Mouse (Mus musculus) forebrain, embryonic 16.5 days (tissue): ENCODE results near the gene Ly6g6c. TPM values are rescaled to one million over a fixed set of nuclear protein-coding genes. Genes with fewer than 3 reads are reported as not detected.

Source experiments
- ATAC-seq: fragments of 200-750 bp; cut with Nextera tagmentation; 2 replicates; pipeline ENCODE4 v1.8.0; 2017; ENCODE audit warnings: mild to moderate bottlenecking, moderate library complexity
- H3K27ac ChIP-seq: fragments of 300-500 bp; sonication (generic); 2 replicates; pipeline ENCODE4 v1.5.1; 2014; ENCODE audit warnings: low read length, control low read depth
- H3K27me3 ChIP-seq: fragments of 300-500 bp; sonication (generic); replicated peaks from 2 replicates; pipeline ENCODE4 v1.6.1; 2014; ENCODE audit warnings: low read length; ENCODE audit not compliant: control insufficient read depth, insufficient read depth
- H3K36me3 ChIP-seq: fragments of 300-500 bp; sonication (generic); 2 replicates; pipeline ENCODE4 v1.6.1; 2014; ENCODE audit not compliant: control insufficient read depth, insufficient read depth
- H3K4me1 ChIP-seq: fragments of 300-500 bp; sonication (generic); replicated peaks from 2 replicates; pipeline ENCODE4 v1.6.1; 2014; ENCODE audit warnings: low read length; ENCODE audit not compliant: control insufficient read depth, insufficient read depth
- H3K4me2 ChIP-seq: fragments of 300-500 bp; sonication (generic); 2 replicates; pipeline ENCODE4 v1.6.1; 2014; ENCODE audit warnings: mild to moderate bottlenecking, low read length, control low read depth
- H3K4me3 ChIP-seq: fragments of 300-500 bp; sonication (generic); replicated peaks from 2 replicates; pipeline ENCODE4 v1.5.1; 2014; ENCODE audit warnings: mild to moderate bottlenecking, low read length, control low read depth
- H3K9ac ChIP-seq: fragments of 300-500 bp; sonication (generic); replicated peaks from 2 replicates; pipeline ENCODE4 v1.6.1; 2014; ENCODE audit warnings: low read depth, low read length, control low read depth
- H3K9me3 ChIP-seq: fragments of 300-500 bp; sonication (generic); 2 replicates; pipeline ENCODE4 v1.6.1; 2016; ENCODE audit warnings: low read length; ENCODE audit not compliant: control insufficient read depth
- WGBS: fragments of 180-500 bp; shearing (Covaris S2); extraction: QIAGEN DNeasy Blood & Tissue Kit; methylation state at CpG from one replicate; pipeline ENCODE4 v1.1.7; 2014; 5-methylcytosine and 5-hydroxymethylcytosine counted together
- polyA plus RNA-seq: library from polyadenylated mRNA; unstranded; fragments of >200 nt; fragmentation: Nextera tagmentation; extraction: Ambion mirVana; gene quantifications from 2 replicates; pipeline ENCODE4 v1.2.1, GENCODE M21; 2015

Ly6g6c gene
- polyA plus RNA-seq, 1 experiment from 2014 or later: not detected

DNA sequence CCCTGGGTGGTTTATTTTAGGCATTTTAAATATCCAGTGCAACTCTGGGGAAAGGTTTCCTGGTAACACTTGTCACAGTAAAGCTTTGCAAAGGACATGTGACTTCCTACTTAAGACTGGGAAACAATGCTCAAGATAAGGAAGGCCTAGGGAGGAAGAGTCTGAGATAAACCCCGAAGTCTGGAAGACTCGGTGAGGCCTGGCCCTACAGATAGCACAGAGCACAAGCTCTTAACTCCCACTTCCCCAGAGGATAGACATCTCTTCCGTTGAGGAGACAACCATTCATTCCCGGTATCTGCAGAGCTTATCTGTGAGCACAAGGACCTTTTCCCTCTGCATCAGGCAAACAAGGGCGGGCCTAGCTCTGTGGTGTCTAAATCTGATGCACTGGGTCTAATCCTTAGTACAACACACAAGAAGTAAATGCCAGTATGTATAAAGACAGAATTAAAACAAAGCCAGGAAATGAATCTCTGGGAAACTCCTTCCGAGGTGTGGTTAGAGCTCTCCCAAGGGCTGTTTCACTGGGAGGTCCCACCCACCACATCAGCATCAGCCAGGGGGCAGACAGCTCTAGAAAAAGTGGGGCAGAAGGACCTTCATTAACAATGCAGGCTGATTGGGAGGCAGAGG, 43.2 kb upstream of the Ly6g6c start:
- ATAC-seq: no peak
- Histone ChIP-seq H3K4me2 (no peak overlapping the region), H3K9ac (no peak overlapping the region), H3K27ac (no peak overlapping the region), H3K27me3 (no peaks in the 10 kb centered on the region), H3K4me1 (peaks cover 15% of the 10 kb centered on the region; the same call in 1 of the 2 replicates), H3K9me3 (no peaks in the 10 kb centered on the region), H3K4me3 (no peak overlapping the region), H3K36me3 (no peaks in the 10 kb centered on the region)
- WGBS: 60% methylated on average over 6 of the region's 6 CpGs

DNA sequence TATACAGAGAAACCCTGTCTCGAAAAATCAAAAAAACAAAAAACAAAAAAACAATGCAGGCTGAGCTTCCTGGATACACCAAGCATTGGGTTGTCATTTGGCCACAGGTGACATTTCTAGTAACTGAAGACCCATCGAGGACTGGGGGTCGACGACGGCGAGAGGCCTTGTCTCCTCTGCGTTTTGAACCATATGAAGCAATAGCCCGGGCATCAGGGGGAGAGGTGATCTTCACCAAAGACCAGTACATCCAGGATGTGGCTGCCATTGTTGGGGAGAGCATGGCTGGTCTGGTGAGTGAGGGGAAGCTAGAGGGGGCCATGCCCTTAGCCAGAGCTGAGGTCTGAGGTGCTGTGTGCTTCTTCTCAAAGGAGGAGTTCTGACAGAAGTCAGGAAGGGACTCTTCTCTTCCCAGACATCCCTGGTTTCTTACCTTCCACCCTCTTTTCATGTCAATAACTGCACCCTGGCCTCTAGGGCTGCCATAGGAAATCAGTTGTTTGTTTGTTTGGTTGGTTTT, 42.6 kb upstream of the Ly6g6c start:
- Histone ChIP-seq H3K9ac (no peak overlapping the region), H3K4me1 (peaks cover 21% of the 10 kb centered on the region), H3K4me2 (no peak overlapping the region), H3K36me3 (no peaks in the 10 kb centered on the region), H3K27me3 (no peaks in the 10 kb centered on the region), H3K4me3 (no peak overlapping the region), H3K9me3 (no peaks in the 10 kb centered on the region), H3K27ac (no peak overlapping the region)
- WGBS: 96% methylated on average over 8 of the region's 8 CpGs
- ATAC-seq: no peak

DNA sequence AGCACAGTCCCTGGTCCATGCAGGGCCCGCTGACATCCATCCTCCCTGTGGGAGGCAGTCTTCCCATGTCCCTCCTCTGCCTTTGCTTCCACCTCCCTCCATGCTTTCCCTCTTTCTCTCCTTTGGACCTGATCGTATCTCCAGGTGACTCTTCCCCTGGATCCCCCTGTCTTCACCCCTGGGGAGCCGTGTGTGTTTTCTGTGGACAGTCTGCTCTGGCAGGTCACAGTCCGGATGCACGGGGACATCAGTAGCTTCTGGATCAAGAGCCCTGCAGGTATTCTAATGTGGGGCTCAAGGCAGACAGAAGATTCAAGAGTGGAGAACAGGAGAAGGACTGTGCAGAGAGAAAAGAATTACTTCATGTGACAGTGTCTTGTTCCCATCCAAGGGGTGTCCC, 42.0 kb upstream of the Ly6g6c start:
- 84% methylated on average over 5 of the region's 5 CpGs for WGBS
- no peak overlapping the region for H3K4me3 ChIP-seq
- no peak overlapping the region for H3K9ac ChIP-seq
- no peak overlapping the region for H3K27ac ChIP-seq
- ATAC-seq: no peak
- H3K36me3 ChIP-seq: no peaks in the 10 kb centered on the region
- no peaks in the 10 kb centered on the region for H3K27me3 ChIP-seq
- H3K4me1 ChIP-seq: peaks cover 22% of the 10 kb centered on the region
- no peak overlapping the region for H3K4me2 ChIP-seq
- H3K9me3 ChIP-seq: no peaks in the 10 kb centered on the region

DNA sequence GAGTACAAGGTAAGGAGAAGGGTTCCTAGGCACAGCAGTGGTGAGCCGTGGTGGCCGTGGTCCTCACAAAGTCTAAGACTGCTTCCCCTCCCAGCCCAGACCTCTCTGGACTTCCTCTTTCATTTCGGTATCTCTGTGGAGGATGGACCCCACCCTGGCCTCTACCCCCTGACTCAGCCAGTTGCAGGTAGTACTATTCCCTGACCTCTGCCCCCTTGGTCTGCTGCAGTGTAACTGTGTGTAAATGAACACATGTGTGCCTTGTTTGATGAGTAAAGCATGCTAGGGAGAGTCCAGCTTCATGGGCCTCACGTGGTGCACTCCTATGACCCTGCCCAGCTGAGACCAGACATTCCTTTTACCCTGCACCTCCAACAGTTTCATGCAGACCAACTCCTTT, 41.4 kb upstream of the Ly6g6c start:
- Histone ChIP-seq H3K9me3 (no peaks in the 10 kb centered on the region), H3K27me3 (no peaks in the 10 kb centered on the region), H3K4me1 (peaks cover 22% of the 10 kb centered on the region), H3K4me2 (no peak overlapping the region), H3K9ac (no peak overlapping the region), H3K36me3 (no peaks in the 10 kb centered on the region), H3K27ac (no peak overlapping the region), H3K4me3 (no peak overlapping the region)
- no peak for ATAC-seq
- 90% methylated on average over 4 of the region's 4 CpGs for WGBS

DNA sequence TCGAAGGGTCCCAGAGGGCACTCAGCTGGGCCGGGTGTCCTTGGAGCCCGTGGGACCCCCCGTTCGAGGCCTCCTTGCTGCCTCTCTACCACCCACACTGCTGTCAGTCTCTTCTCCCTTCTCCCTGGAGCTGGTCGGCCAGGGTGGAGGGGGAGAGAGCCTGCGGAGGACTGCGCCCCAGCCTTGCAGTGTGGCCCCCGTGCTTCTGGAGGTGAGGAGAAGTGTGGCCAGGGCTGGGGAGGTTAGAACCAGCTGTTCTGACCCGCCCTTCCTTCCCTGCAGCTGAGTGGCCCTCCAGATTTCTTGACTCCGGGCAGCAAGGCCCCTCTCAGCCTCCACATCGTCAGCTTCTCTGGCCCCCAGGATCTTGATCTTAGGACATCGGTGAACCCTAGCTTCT, 40.9 kb upstream of the Ly6g6c start:
- Histone ChIP-seq H3K4me2 (no peak overlapping the region), H3K27me3 (no peaks in the 10 kb centered on the region), H3K9me3 (no peaks in the 10 kb centered on the region), H3K27ac (no peak overlapping the region), H3K36me3 (no peaks in the 10 kb centered on the region), H3K4me3 (no peak overlapping the region), H3K4me1 (peaks cover 22% of the 10 kb centered on the region), H3K9ac (no peak overlapping the region)
- WGBS: 74% methylated on average over 13 of the region's 13 CpGs
- ATAC-seq: no peak

DNA sequence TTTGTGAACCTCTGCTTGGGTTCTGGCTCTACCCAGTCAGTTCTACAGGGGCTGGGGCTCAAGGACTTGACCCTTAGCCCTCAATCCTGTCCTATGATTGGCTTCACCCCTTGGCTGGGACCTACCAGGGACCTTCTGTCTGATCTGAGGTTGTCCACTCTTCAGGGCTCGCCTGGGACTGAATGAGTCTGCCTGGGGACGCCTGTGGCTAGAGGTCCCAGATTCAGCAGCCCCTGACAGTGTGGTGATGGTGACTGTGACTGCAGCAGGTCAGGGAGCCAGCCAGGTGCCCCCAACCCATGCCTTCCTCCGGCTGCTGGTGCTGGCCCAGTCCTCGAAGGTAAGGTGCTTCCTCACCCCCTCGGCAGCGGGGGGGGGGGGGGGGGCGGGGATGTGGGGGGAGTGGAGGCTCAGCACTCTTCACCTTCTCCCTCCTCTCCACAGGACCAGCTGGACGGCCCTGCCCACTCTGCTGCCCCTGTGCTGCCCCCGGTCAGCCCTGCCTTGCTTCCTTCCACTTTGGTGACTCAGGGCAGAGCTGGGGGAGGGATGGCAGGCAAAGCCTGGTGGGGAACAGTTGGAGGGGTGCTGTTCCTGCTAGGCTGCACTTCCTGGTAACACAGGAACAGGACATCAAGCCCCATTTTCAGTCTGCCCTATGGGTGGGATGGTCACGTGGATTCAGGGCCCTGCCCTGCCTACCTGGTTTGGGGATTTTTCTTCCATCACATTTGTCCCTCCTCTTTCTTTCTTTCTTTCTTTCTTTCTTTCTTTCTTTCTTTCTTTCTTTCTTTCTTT, 40.3 kb upstream of the Ly6g6c start:
- Histone ChIP-seq H3K9me3 (no peaks in the 10 kb centered on the region), H3K4me1 (peaks cover 25% of the 10 kb centered on the region), H3K27me3 (no peaks in the 10 kb centered on the region), H3K27ac (no peak overlapping the region), H3K36me3 (no peaks in the 10 kb centered on the region), H3K4me2 (no peak overlapping the region), H3K9ac (no peak overlapping the region), H3K4me3 (no peak overlapping the region)
- 79% methylated on average over 5 of the region's 10 CpGs for WGBS
- ATAC-seq: no peak

DNA sequence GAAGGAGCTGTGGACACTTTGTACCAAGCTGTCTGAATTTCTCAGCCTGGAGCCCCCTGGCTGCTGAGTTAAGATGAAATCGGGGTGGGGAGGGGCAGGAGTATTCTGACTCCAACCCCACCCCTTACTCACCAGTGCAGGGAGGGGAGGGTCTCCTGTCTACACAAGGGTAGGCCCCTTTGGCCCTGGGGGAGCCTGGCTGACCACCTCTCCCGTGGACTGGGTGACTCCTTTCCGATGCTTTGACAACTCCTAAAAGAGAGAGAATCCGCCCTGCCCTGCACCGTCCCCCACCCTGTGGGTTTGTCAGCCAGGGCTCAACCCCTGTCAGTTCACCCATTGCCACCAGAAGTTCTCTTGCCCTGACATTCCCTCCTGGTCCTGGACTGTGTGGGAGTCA, 39.0 kb upstream of the Ly6g6c start:
- Histone ChIP-seq H3K9me3 (no peaks in the 10 kb centered on the region), H3K27me3 (no peaks in the 10 kb centered on the region), H3K4me3 (no peak overlapping the region), H3K27ac (no peak overlapping the region), H3K36me3 (no peaks in the 10 kb centered on the region), H3K4me1 (peaks cover 25% of the 10 kb centered on the region), H3K9ac (no peak overlapping the region), H3K4me2 (no peak overlapping the region)
- ATAC-seq: no peak
- WGBS: 84% methylated on average over 5 of the region's 5 CpGs

DNA sequence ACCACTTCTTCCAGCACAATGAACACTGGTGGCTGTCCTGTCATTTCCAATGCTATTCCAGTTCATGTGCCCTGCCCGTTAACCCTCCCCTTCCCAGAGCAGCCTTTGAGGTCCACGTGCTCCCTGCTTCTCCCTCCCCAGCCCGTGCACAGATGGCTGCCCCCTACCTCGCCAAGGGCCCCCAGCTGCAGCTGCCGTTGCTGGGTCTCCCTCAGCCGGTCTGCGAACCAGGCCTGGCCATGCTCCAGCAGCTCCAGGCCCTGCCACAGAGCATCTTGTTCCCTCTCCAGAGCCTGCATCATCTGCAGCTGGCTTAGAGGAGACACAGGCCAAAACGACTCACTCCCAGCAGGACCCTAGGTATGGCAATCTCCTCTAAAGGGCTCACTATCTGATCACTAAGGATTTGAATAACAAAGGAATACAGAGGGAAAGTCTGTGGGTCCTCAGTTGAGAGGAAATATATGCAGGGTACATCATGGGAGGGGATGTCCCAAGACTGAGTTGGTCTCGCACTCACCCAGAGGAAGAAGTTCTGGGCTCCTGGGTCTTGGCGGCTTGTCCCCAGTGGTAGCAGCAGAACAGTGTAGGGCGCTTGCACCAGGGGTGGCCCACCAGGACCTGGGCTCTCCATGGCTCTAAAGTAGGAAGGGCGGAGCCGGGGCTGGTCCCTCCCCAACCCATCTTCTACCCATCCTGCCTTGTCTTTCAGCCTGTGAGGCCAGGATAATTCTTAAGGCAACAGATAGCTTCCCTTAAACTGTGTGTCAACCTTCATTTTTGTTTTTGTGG, 37.7 kb upstream of the Ly6g6c start, which contains the start of gene Sapcd1:
Gene Sapcd1 (minus strand): TSS at position 740 of the 792 bp plus-strand sequence.
- Histone ChIP-seq H3K36me3 (no peaks in the 10 kb centered on the region), H3K27ac (peak within 1 kb of the TSS; percentile 73), H3K9ac (peak within 1 kb of the TSS; percentile 48), H3K9me3 (no peaks in the 10 kb centered on the region), H3K4me2 (peak within 1 kb of the TSS; percentile 15), H3K4me1 (peaks cover 19% of the 10 kb centered on the region), H3K27me3 (no peaks in the 10 kb centered on the region), H3K4me3 (no peak within 1 kb of the TSS)
- WGBS: 22% methylated on average over 13 of the region's 13 CpGs
- peak; percentile 84 for ATAC-seq

DNA sequence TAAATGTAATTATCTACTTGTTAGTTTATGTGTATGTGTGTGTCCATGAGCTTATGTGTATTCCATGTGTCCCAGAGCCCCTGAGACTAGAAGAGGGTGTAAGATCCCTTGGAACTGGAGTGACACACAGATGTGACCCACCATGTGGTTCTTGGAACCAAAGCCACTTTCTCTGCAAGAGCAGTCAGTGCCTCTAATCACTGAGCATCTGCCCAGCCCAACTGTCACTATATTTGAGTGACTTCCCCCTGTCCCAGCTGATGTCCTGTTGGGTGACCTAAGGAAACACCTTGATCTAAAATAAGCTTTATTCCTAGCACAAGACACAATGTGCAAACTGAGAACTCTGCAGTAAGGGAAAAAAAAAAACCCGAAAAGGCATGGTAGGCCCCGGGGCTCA, 36.9 kb upstream of the Ly6g6c start:
- Histone ChIP-seq H3K4me2 (no peak overlapping the region), H3K4me3 (no peak overlapping the region), H3K4me1 (peaks cover 19% of the 10 kb centered on the region), H3K9me3 (no peaks in the 10 kb centered on the region), H3K27me3 (no peaks in the 10 kb centered on the region), H3K36me3 (no peaks in the 10 kb centered on the region), H3K9ac (no peak overlapping the region), H3K27ac (no peak overlapping the region)
- no peak for ATAC-seq
- 86% methylated on average over 2 of the region's 2 CpGs for WGBS
